Mouse (Mus musculus) myocyte (in vitro differentiated cells): ENCODE results near the gene Bcas3.

ENCODE experiments used
- CEBPB ChIP-seq: IDR thresholded peaks from 2 replicates; pipeline ENCODE4 v1.6.1; 2011; ENCODE audit warnings: mild to moderate bottlenecking, moderate library complexity; ENCODE audit not compliant: poor library complexity, insufficient read depth, severe bottlenecking
- E2F4 ChIP-seq: IDR thresholded peaks from one replicate; pipeline ENCODE4 v1.6.1; 2011; ENCODE audit warnings: mild to moderate bottlenecking, control low read depth, moderate library complexity; ENCODE audit not compliant: insufficient read depth
- MAX ChIP-seq: IDR thresholded peaks from one replicate; pipeline ENCODE4 v1.6.1; 2011; ENCODE audit warnings: low read depth, mild to moderate bottlenecking, control low read depth
- POLR2A ChIP-seq: IDR thresholded peaks from one replicate; pipeline ENCODE4 v1.6.1; 2011; ENCODE audit warnings: low read depth, mild to moderate bottlenecking, control low read depth, moderate library complexity; ENCODE audit not compliant: insufficient read length
- POLR2AphosphoS2 ChIP-seq: IDR thresholded peaks from one replicate; pipeline ENCODE4 v1.6.1; 2011; ENCODE audit warnings: low read depth, control low read depth; ENCODE audit not compliant: insufficient read length
- REST ChIP-seq: IDR thresholded peaks from one replicate; pipeline ENCODE4 v1.6.1; 2011; ENCODE audit warnings: mild to moderate bottlenecking, control low read depth, moderate library complexity; ENCODE audit not compliant: insufficient read depth, insufficient read length
- TCF12 ChIP-seq: IDR thresholded peaks from one replicate; pipeline ENCODE4 v1.6.1; 2011; ENCODE audit warnings: mild to moderate bottlenecking, control low read depth; ENCODE audit not compliant: poor library complexity, insufficient read depth, severe bottlenecking
- USF1 ChIP-seq: IDR thresholded peaks from one replicate; pipeline ENCODE4 v1.6.1; 2011; ENCODE audit warnings: low read depth, mild to moderate bottlenecking, control low read depth, moderate library complexity

DNA sequence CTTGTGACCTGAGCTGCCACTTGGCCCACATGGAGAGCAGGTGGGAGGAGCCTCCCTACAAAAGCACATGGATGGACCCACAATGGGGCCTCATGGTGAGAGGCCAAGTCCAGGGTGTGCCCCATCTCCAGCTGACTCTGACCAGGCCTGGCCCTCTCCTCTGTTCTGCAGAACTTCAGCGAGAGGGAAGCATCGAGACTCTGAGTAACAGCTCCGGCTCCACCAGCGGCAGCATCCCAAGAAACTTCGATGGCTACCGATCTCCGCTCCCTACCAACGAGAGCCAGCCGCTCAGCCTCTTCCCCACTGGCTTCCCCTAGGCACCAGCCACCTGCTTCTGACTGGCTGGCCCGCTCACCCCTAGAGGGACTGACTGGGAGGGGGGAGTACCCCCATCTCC, 472.1 kb downstream of the Bcas3 start:
- TF ChIP-seq MAX (no peak), POLR2AphosphoS2 (no peak), POLR2A (no peak), USF1 (no peak), CEBPB (no peak), REST (no peak), TCF12 (no peak), E2F4 (no peak)
